Mouse (Mus musculus) Muller cell, postnatal 12 days (primary cell): ENCODE measurements around the gene Tmem253.
A peak's percentile ranks its signal among the peaks of the same experiment; 100 is the strongest.

Experiments
- DNase-seq: peaks from one replicate; pipeline ENCODE4 v3.0.0-alpha.2; 2015; ENCODE audit errors: inconsistent ontology term

The Tmem253 gene

GRCm38 (mm10) chr14:52008321-52009203 is 6.9 kb upstream of the Tmem253 start:
- DNase-seq, result peak; percentile 91

- no peak for DNase-seq
Measured at GRCm38 (mm10) chr14:52009361-52009760, 6.1 kb upstream of the Tmem253 start.

GRCm38 (mm10) chr14:52009841-52010240 is 5.6 kb upstream of the Tmem253 start:
- DNase-seq, result no peak

GRCm38 (mm10) chr14:52010446-52011111 is 4.9 kb upstream of the Tmem253 start:
- DNase-seq, result peak; percentile 99

GRCm38 (mm10) chr14:52011683-52012082 is 3.8 kb upstream of the Tmem253 start:
- no peak for DNase-seq

- DNase-seq, result peak; percentile 55
Measured at GRCm38 (mm10) chr14:52012085-52012484, 3.4 kb upstream of the Tmem253 start.

- no peak for DNase-seq
Measured at GRCm38 (mm10) chr14:52012553-52012952, 2.9 kb upstream of the Tmem253 start.

- no peak for DNase-seq
Measured at GRCm38 (mm10) chr14:52013021-52013610, 2.3 kb upstream of the Tmem253 start.

- peak; percentile 70 for DNase-seq
Measured at GRCm38 (mm10) chr14:52013771-52014219, 1.7 kb upstream of the Tmem253 start.

- no peak for DNase-seq
Measured at GRCm38 (mm10) chr14:52014271-52014760, 1.1 kb upstream of the Tmem253 start.

- DNase-seq, result peak; percentile 89
Measured at GRCm38 (mm10) chr14:52014761-52015311, 622 bp upstream of the Tmem253 start.

- DNase-seq, result no peak
Measured at GRCm38 (mm10) chr14:52016625-52017405, 1.4 kb downstream of the Tmem253 start.

- no peak for DNase-seq
Measured at GRCm38 (mm10) chr14:52017662-52018061, 2.2 kb downstream of the Tmem253 start.

GRCm38 (mm10) chr14:52018248-52019050 is 3.0 kb downstream of the Tmem253 start:
- no peak for DNase-seq

GRCm38 (mm10) chr14:52019051-52019589 is 3.7 kb downstream of the Tmem253 start:
- no peak for DNase-seq

GRCm38 (mm10) chr14:52019590-52020340 is 4.3 kb downstream of the Tmem253 start:
- DNase-seq, result peak; percentile 99

- peak; percentile 80 for DNase-seq
Measured at GRCm38 (mm10) chr14:52020486-52021137, 5.2 kb downstream of the Tmem253 start, which contains the start of gene Zfp219. Zfp219 (minus strand) TSS chr14:52020733.

GRCm38 (mm10) chr14:52021138-52021529 is 5.7 kb downstream of the Tmem253 start:
- no peak for DNase-seq
